Mouse (Mus musculus) bone marrow, adult 2 months (tissue): ENCODE results near the gene Naaladl1. TPM values are rescaled to one million over a fixed set of nuclear protein-coding genes. Genes with fewer than 3 reads are reported as not detected.
A peak's percentile ranks its signal among the peaks of the same experiment; 100 is the strongest.
"Not testable (repeated sequence)": the region's sequence is repeated elsewhere in the genome, so short reads cannot be mapped to it uniquely, and the experiment has no call there.

Source experiments
- H3K27ac ChIP-seq: fragments of 200-500 bp; 2 replicates; pipeline ENCODE4 v1.5.1; 2012; ENCODE audit warnings: low read depth, mild to moderate bottlenecking, control low read depth, inconsistent platforms, low read length; ENCODE audit not compliant: control insufficient read depth, poor library complexity, insufficient read depth
- H3K4me1 ChIP-seq: fragments of 200-500 bp; 2 replicates; pipeline ENCODE4 v1.6.1; 2011; ENCODE audit warnings: low read length; ENCODE audit not compliant: control insufficient read depth, insufficient read depth
- H3K4me3 ChIP-seq: fragments of 200-500 bp; replicated peaks from 2 replicates; pipeline ENCODE3; 2011; ENCODE audit warnings: mild to moderate bottlenecking, low read depth, low read length, control low read depth; ENCODE audit not compliant: control insufficient read depth
- CTCF ChIP-seq: fragments of 200-500 bp; IDR thresholded peaks from 2 replicates; pipeline ENCODE4 v1.5.1; 2011; ENCODE audit warnings: low read length, control low read depth; ENCODE audit not compliant: control insufficient read depth, insufficient read depth
- POLR2A ChIP-seq: fragments of 200-500 bp; IDR thresholded peaks from 2 replicates; pipeline ENCODE4 v1.6.1; 2011; ENCODE audit warnings: low read depth, mild to moderate bottlenecking, control low read depth, low read length, borderline replicate concordance; ENCODE audit not compliant: control insufficient read depth
- WGBS: fragments of 180-500 bp; shearing (Covaris S2); methylation state at CpG from one replicate; pipeline ENCODE4 v1.1.7; 2018; 5-methylcytosine and 5-hydroxymethylcytosine counted together
- polyA plus RNA-seq: library from polyadenylated mRNA; stranded (reverse); fragments of >200 nt; gene quantifications from 2 replicates; pipeline ENCODE4 v1.2.4, GENCODE M21; 2011; ENCODE audit warnings: low replicate concordance; ENCODE audit not compliant: missing spikeins, insufficient read depth, insufficient read length

Naaladl1 gene
- polyA plus RNA-seq, 1 experiment: 5.2 TPM

- H3K4me3 ChIP-seq: no peak overlapping the region
- peaks cover 6% of the 10 kb centered on the region; the same call in 1 of the 2 replicates for H3K4me1 ChIP-seq
- H3K27ac ChIP-seq: peak overlapping the region; percentile 37
- no peak for TF ChIP-seq CTCF
- no peak for TF ChIP-seq POLR2A
- WGBS: 70% methylated on average over 7 of the region's 7 CpGs
Measured at GRCm38 (mm10) chr19:6132171-6132827, 26.7 kb downstream of the Naaladl1 start.

- WGBS: 31% methylated on average over 1 of the region's 1 CpGs
- H3K4me1 ChIP-seq, H3K27ac ChIP-seq, H3K4me3 ChIP-seq: not testable (repeated sequence)
Measured at GRCm38 (mm10) chr19:6133197-6133596, 27.6 kb downstream of the Naaladl1 start.

DNA sequence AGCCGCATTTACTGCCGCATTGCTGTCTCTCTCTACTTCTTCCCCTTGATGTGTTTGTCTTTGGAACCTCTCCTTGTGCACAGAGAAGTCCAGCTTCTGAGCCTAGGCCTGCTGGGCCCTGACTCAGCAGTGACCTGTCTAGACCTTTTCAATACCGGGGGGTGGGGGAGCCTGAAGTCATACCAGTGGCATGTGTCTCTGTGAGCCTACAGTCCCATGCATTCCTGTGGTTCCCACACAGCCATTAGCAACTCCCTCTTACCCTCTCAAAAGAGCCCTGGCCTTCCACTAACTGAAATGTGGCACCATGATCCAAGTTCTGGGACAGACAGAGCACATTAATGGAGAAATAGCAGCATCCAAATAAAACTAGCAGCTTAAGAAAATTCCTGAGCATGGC, 30.8 kb downstream of the Naaladl1 start:
- 85% methylated on average over 3 of the region's 3 CpGs for WGBS
- Histone ChIP-seq H3K4me3 (no peak overlapping the region), H3K27ac (no peak overlapping the region), H3K4me1 (peaks cover 6% of the 10 kb centered on the region; the same call in 1 of the 2 replicates)
- no peak for TF ChIP-seq CTCF
- TF ChIP-seq POLR2A: no peak

GRCm38 (mm10) chr19:6139701-6140100, 34.1 kb downstream of the Naaladl1 start:
- TF ChIP-seq POLR2A (no peak), CTCF (no peak)
- Histone ChIP-seq H3K4me1 (no peaks in the 10 kb centered on the region), H3K4me3 (peak overlapping the region; percentile 5), H3K27ac (no peak overlapping the region; the same call in 1 of the 2 replicates)
- WGBS: 82% methylated on average over 6 of the region's 6 CpGs

DNA sequence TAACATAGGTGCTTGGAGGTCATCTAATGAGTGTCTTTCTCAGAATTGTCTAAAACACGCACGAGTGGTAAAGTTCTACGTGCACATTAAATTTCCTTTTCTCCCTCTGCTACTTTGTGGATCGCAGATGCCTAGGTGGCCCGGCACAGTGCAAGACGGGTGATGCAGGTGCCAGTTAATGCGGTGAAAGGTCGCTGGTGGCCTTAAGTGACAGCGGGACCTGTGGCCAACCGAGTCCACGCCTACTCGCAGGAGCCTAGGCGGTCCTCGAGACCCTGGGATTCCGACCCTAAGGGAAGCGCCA, 34.7 kb downstream of the Naaladl1 start:
- Histone ChIP-seq H3K4me3 (peak overlapping the region; percentile 77), H3K27ac (peak overlapping the region; percentile 81), H3K4me1 (no peaks in the 10 kb centered on the region)
- WGBS: under 1% methylated on average over 16 of the region's 16 CpGs
- TF ChIP-seq POLR2A (no peak), CTCF (no peak)

DNA sequence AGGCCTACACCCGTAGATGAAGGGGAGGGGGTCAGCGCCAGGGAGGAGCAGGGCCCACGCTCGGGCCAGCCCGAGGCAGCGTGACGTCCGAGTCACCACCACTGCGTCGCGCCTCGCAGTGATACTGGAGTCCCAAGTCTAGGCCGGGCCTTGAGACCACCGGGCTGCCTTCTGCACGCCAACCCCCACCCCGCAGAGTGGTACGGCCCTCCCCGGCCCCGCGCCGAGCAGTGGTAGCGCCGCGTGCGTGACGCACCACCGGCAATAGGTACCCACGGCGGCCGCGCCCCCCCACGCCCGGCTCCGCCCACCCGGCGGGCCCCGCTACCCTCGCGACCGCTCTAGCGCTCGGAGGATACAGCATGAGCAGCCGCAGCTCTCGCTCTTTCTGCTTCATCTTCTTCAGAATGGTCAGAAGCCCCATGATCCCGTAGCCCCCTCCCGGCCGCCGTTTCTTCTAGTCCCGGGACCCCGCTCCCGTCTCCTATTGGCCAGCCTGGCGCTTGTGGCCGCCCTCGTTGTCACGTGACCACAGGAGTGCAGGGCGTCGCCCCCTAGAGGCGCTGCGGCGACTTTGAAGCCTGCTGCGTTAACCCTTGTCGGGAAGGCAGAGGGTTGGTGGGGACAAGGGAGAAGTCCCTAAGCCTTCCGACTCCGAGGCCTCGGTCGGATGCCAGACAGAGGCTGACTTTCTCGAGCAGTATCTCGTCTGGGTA, 35.3 kb downstream of the Naaladl1 start, which contains the start of gene Batf2:
Gene Batf2 (plus strand): TSS at position 306 of the 716 bp plus-strand sequence.
- H3K4me1 ChIP-seq: no peaks in the 10 kb centered on the region
- peak within 1 kb of the TSS; percentile 77 for H3K4me3 ChIP-seq
- H3K27ac ChIP-seq: peak within 1 kb of the TSS; percentile 81
- peak; percentile 89 for TF ChIP-seq CTCF
- peak; percentile 51; the same call in 1 of the 2 replicates for TF ChIP-seq POLR2A
- under 1% methylated on average over 68 of the region's 68 CpGs for WGBS

GRCm38 (mm10) chr19:6141394-6141749, 35.8 kb downstream of the Naaladl1 start, which contains the start of gene Arl2:
TSS of gene Arl2 (minus strand) at chr19:6141548.
- peak within 1 kb of the TSS; percentile 81 for H3K27ac ChIP-seq
- no peaks in the 10 kb centered on the region for H3K4me1 ChIP-seq
- peak within 1 kb of the TSS; percentile 77 for H3K4me3 ChIP-seq
- WGBS: 1% methylated on average over 15 of the region's 15 CpGs
- TF ChIP-seq POLR2A (no peak), CTCF (peak; percentile 67)

- 65% methylated on average over 5 of the region's 5 CpGs for WGBS
- Histone ChIP-seq H3K27ac (no peak overlapping the region), H3K4me3 (no peak overlapping the region), H3K4me1 (no peaks in the 10 kb centered on the region)
- no peak for TF ChIP-seq POLR2A
- TF ChIP-seq CTCF: no peak
Measured at GRCm38 (mm10) chr19:6144842-6145241, 39.3 kb downstream of the Naaladl1 start.
